Mouse (Mus musculus): ENCODE data around the gene Hapln4.

DNA sequence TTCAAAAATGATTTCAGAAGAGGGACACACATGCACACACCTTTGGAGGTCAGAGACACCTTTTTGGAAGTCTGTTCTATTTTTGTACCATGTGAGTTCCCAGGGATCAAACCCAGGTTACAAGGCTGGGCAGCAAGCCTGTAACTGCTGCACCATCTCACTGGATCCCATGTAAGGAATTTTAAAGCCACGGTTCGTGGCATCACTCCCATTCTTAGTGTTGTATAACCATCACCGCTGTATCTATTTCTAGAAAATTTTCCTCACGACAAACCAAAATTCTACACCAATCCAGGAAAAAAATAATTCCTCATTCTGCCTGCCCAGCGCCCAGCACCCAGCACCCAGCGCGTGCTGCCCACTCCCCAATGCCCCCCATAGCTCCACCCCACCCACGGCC, 16.0 kb downstream of the Hapln4 start:
- TF ChIP-seq CTCF (IDR thresholded peaks at IDR 0.05; ENCODE audit: borderline replicate concordance, insufficient read depth, low read depth, low read length), result no peak
- TF ChIP-seq POLR2A (IDR thresholded peaks at IDR 0.05; ENCODE audit: borderline replicate concordance, insufficient read depth, low read length), result no peak
